Mouse (Mus musculus): ENCODE measurements around the gene Gpatch3. TPM values are rescaled to one million over a fixed set of nuclear protein-coding genes. Genes with fewer than 3 reads are reported as not detected.

The Gpatch3 gene
- polyA plus RNA-seq, 1 experiment = 7.9 TPM

DNA sequence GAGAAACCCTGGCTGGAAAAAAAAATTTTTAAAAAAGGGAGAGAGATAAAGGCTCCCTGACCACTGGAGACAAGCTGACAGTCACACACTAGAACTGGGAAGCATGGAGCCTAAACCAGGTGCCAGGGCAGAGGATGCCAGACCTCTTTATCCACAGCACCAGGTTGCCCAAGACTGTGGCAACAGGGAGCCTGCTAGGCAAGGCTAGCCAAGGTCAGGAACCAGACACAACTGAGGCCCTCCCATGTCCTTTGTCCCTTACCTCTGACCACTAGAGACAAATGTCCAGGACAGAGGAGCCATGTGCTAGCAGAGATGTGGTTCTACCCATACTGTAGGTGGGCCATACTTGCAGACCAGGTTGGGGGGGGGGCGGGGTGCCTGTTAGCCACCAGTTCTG lies 22.5 kb upstream of the Gpatch3 start:
- Histone ChIP-seq H3K36me3 (ENCODE audit: control insufficient read depth, insufficient read depth, low read length) (no peaks in the 10 kb centered on the region), H3K27me3 (ENCODE audit: control insufficient read depth, insufficient read depth, low read length) (no peaks in the 10 kb centered on the region)
- WGBS = 100% methylated on average over 1 of the region's 1 CpGs

DNA sequence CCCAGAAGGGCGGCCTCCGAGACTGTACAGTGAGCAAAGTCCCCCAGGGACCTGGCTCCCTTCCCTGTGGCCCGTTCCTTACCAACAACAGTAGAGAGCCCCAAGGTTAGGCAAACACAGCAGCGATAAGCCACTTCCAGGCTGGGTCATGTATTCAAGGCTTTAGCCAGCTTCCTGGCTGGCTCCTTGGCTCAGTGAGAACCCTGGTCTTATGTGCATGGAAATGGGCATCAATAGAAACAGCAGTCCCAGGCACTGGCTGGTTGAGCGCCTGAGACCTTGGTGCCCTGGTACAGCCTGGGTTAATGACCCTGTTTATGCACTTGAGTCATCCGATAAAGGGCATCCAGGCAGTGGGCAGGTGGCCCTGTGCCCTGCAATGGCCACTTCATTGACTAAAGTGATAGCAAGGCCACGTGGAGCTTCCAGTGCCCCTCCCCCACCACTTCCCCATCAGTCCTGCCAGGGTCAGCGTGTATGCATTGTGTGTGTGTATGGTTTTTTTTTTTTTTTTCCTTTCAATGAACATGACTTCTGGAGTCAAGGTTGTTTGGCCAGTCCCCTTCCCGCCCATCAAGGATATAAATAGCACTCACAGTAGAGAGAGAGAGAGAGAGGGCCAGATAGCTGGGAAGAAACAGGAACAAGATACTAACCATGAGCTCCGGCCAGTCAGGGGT lies 21.6 kb upstream of the Gpatch3 start, which contains the start of gene Nr0b2:
Gene Nr0b2, plus strand, starts transcription at position 609 of the 680 bp plus-strand sequence.
- Histone ChIP-seq H3K4me1 (replicated peaks; ENCODE audit: control insufficient read depth, insufficient read depth, low read length) (no peaks in the 10 kb centered on the region), H3K4me3 (ENCODE audit: control insufficient read depth, insufficient read depth, low read length) (no peak within 1 kb of the TSS), H3K27ac (ENCODE audit: control insufficient read depth, insufficient read depth, low read length) (no peak within 1 kb of the TSS), H3K36me3 (ENCODE audit: control insufficient read depth, insufficient read depth, low read length) (no peaks in the 10 kb centered on the region), H3K27me3 (ENCODE audit: control insufficient read depth, insufficient read depth, low read length) (no peaks in the 10 kb centered on the region)
- no peak for DNase-seq
- WGBS = 75% methylated on average over 10 of the region's 10 CpGs
- TF ChIP-seq CTCF (IDR thresholded peaks at IDR 0.05; ENCODE audit: borderline replicate concordance, control insufficient read depth, extremely low read depth, insufficient read depth, low read length, poor library complexity) = no peak
- TF ChIP-seq POLR2A (IDR thresholded peaks at IDR 0.05; ENCODE audit: control insufficient read depth, extremely low read depth, insufficient read depth, low read length, poor library complexity) = no peak

More for the DNA sequence above, 22.5 kb upstream of the Gpatch3 start:
- Histone ChIP-seq H3K4me3 (ENCODE audit: control insufficient read depth, insufficient read depth, low read length) (no peak overlapping the region), H3K4me1 (replicated peaks; ENCODE audit: control insufficient read depth, insufficient read depth, low read length) (no peaks in the 10 kb centered on the region), H3K27ac (ENCODE audit: control insufficient read depth, insufficient read depth, low read length) (no peak overlapping the region)
- no peak for DNase-seq
- TF ChIP-seq POLR2A (IDR thresholded peaks at IDR 0.05; ENCODE audit: control insufficient read depth, extremely low read depth, insufficient read depth, low read length, poor library complexity) (no peak), CTCF (IDR thresholded peaks at IDR 0.05; ENCODE audit: borderline replicate concordance, control insufficient read depth, extremely low read depth, insufficient read depth, low read length, poor library complexity) (no peak)

DNA sequence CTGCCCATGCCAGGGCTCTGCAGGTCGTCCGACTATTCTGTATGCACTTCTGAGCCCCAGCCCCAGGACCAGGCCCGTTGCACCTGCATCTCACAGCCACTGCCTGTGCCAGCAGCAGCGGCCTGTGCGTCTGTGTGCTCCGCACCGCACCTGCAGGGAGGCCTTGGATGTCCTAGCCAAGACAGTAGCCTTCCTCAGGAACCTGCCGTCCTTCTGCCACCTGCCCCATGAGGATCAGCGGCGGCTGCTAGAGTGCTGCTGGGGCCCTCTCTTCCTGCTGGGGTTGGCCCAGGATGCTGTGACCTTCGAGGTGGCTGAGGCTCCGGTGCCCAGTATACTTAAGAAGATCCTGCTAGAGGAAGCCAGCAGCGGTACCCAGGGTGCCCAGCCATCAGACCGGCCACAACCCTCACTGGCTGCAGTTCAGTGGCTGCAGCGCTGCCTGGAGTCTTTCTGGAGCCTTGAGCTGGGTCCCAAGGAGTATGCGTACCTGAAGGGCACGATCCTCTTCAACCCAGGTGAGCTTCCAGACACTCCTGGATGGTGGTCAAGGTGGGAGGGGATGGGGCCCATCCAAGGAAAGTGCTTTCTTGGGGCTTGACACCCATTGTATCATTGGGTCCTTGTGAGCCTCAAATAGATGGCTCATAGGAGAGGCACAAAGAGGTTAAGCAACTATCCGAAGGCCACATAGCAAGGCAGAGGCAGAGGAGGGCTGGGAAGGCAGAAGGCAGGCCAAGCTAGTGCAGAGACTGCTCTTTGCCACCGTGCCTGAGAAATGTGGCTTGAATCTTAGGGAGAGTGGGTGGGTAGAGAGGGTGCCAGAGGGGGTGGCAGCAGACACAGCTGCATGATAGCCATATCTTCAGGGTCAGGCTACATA lies 20.9 kb upstream of the Gpatch3 start:
- WGBS = 46% methylated on average over 19 of the region's 19 CpGs
- Histone ChIP-seq H3K4me1 (replicated peaks; ENCODE audit: control insufficient read depth, insufficient read depth, low read length) (no peaks in the 10 kb centered on the region), H3K36me3 (ENCODE audit: control insufficient read depth, insufficient read depth, low read length) (no peaks in the 10 kb centered on the region), H3K27ac (ENCODE audit: control insufficient read depth, insufficient read depth, low read length) (no peak overlapping the region), H3K27me3 (ENCODE audit: control insufficient read depth, insufficient read depth, low read length) (no peaks in the 10 kb centered on the region), H3K4me3 (ENCODE audit: control insufficient read depth, insufficient read depth, low read length) (no peak overlapping the region)
- DNase-seq = no peak
- no peak for TF ChIP-seq CTCF (IDR thresholded peaks at IDR 0.05; ENCODE audit: borderline replicate concordance, control insufficient read depth, extremely low read depth, insufficient read depth, low read length, poor library complexity)
- no peak for TF ChIP-seq POLR2A (IDR thresholded peaks at IDR 0.05; ENCODE audit: control insufficient read depth, extremely low read depth, insufficient read depth, low read length, poor library complexity)

DNA sequence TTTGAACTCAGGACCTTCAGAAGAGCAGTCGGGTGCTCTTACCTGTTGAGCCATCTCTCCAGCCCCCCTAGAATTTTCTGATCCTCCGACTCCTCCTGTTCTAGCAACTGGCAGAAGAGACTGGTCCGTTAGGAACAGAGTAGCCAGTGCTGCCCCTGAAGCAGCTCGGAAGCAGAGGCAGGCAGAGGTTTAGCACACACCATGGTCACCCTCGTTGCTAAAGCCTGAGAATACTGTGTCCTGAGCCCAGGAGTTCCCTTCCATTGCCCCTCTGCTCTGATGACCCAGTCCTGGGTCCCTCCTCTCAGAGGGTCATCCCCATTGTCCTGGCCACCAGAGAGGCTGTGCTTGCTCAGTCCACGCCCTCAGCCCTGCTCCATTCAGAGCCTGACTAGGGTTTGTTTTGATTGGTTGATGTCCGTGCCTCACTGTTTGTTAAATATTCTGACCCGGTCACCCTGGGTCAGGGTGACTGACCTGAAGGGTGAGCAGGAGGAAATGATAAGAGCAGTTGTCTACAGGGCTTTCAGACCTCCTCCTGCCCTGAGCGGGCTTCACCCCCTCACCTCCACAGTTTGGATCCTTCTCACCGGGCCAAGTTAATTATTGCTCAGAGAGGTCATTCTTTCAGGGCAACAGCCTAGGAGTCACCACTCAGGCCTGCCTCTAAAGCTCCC lies 17.4 kb upstream of the Gpatch3 start:
- Histone ChIP-seq H3K36me3 (ENCODE audit: control insufficient read depth, insufficient read depth, low read length) (no peaks in the 10 kb centered on the region), H3K4me1 (replicated peaks; ENCODE audit: control insufficient read depth, insufficient read depth, low read length) (no peaks in the 10 kb centered on the region), H3K4me3 (ENCODE audit: control insufficient read depth, insufficient read depth, low read length) (no peak overlapping the region), H3K27me3 (ENCODE audit: control insufficient read depth, insufficient read depth, low read length) (no peaks in the 10 kb centered on the region), H3K27ac (ENCODE audit: control insufficient read depth, insufficient read depth, low read length) (no peak overlapping the region)
- 87% methylated on average over 10 of the region's 10 CpGs for WGBS
- DNase-seq = no peak
- TF ChIP-seq CTCF (IDR thresholded peaks at IDR 0.05; ENCODE audit: borderline replicate concordance, control insufficient read depth, extremely low read depth, insufficient read depth, low read length, poor library complexity) (no peak), POLR2A (IDR thresholded peaks at IDR 0.05; ENCODE audit: control insufficient read depth, extremely low read depth, insufficient read depth, low read length, poor library complexity) (no peak)

DNA sequence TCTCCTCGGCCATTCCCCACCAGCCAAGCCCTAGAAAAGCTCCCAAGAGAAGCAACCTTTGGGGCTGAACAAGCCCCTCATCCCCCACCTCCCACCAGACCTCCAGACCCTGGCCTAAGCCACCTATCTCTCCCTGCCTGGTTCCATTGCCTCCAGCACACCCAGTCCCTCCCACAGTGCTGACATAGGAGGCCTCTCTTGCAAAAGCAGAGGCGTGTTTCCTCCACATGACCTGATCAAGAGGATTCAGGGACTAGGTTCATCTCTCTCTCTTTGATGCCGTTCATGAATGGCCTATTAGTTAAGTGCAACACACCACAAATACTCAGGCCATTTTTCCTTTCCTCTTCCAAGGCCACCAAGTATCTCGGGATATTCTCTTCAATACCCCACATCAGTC lies 14.7 kb upstream of the Gpatch3 start:
- no peak for TF ChIP-seq CTCF (IDR thresholded peaks at IDR 0.05; ENCODE audit: borderline replicate concordance, control insufficient read depth, extremely low read depth, insufficient read depth, low read length, poor library complexity)
- no peak for TF ChIP-seq POLR2A (IDR thresholded peaks at IDR 0.05; ENCODE audit: control insufficient read depth, extremely low read depth, insufficient read depth, low read length, poor library complexity)
- no peaks in the 10 kb centered on the region for H3K36me3 ChIP-seq (ENCODE audit: control insufficient read depth, insufficient read depth, low read length)
- 91% methylated on average over 4 of the region's 4 CpGs for WGBS

GRCm38 (mm10) chr4:133561622-133562021 lies 12.9 kb upstream of the Gpatch3 start:
- no peak overlapping the region for H3K27ac ChIP-seq (ENCODE audit: control insufficient read depth, insufficient read depth, low read length)
- H3K27me3 ChIP-seq (ENCODE audit: control insufficient read depth, insufficient read depth, low read length) = no peaks in the 10 kb centered on the region
- no peaks in the 10 kb centered on the region for H3K36me3 ChIP-seq (ENCODE audit: control insufficient read depth, insufficient read depth, low read length)
- TF ChIP-seq POLR2A (IDR thresholded peaks at IDR 0.05; ENCODE audit: control insufficient read depth, extremely low read depth, insufficient read depth, low read length, poor library complexity) = no peak
- no peak for TF ChIP-seq CTCF (IDR thresholded peaks at IDR 0.05; ENCODE audit: borderline replicate concordance, control insufficient read depth, extremely low read depth, insufficient read depth, low read length, poor library complexity)
- no peak overlapping the region for H3K4me3 ChIP-seq (ENCODE audit: control insufficient read depth, insufficient read depth, low read length)
- WGBS = 91% methylated on average over 4 of the region's 4 CpGs
- H3K4me1 ChIP-seq (replicated peaks; ENCODE audit: control insufficient read depth, insufficient read depth, low read length) = peaks cover 8% of the 10 kb centered on the region
- no peak for DNase-seq

More for the DNA sequence above, 14.7 kb upstream of the Gpatch3 start:
- no peak for DNase-seq
- no peak overlapping the region for H3K27ac ChIP-seq (ENCODE audit: control insufficient read depth, insufficient read depth, low read length)
- no peaks in the 10 kb centered on the region for H3K27me3 ChIP-seq (ENCODE audit: control insufficient read depth, insufficient read depth, low read length)
- peaks cover 8% of the 10 kb centered on the region for H3K4me1 ChIP-seq (replicated peaks; ENCODE audit: control insufficient read depth, insufficient read depth, low read length)
- H3K4me3 ChIP-seq (ENCODE audit: control insufficient read depth, insufficient read depth, low read length) = no peak overlapping the region
